Mouse (Mus musculus) heart, adult 2 months (tissue): ENCODE results near the gene Itgb5. TPM values are rescaled to one million over a fixed set of nuclear protein-coding genes. Genes with fewer than 3 reads are reported as not detected.

Experiments
- DNase-seq, 2 experiments: peaks; one replicate each; pipeline ENCODE4 v3.0.0; 2021
- H3K27ac ChIP-seq: fragments of 200-600 bp; 2 replicates; pipeline ENCODE4 v1.8.1; 2022
- H3K27me3 ChIP-seq: fragments of 200-500 bp; 2 replicates; pipeline ENCODE4 v1.6.1; 2012; ENCODE audit warnings: mild to moderate bottlenecking, low read length, inconsistent platforms, mixed read lengths; ENCODE audit not compliant: control insufficient read depth, insufficient read depth
- H3K36me3 ChIP-seq: fragments of 200-500 bp; 2 replicates; pipeline ENCODE4 v1.6.1; 2012; ENCODE audit warnings: low read length, inconsistent platforms; ENCODE audit not compliant: control insufficient read depth, insufficient read depth
- H3K4me1 ChIP-seq: fragments of 200-500 bp; 2 replicates; pipeline ENCODE4 v1.6.1; 2011; ENCODE audit warnings: low read length; ENCODE audit not compliant: control insufficient read depth, insufficient read depth
- H3K4me3 ChIP-seq: fragments of 200-600 bp; 2 replicates; pipeline ENCODE4 v1.8.1; 2022
- H3K79me2 ChIP-seq: fragments of 200-500 bp; replicated peaks from 2 replicates; pipeline ENCODE4 v1.6.1; 2012; ENCODE audit warnings: mild to moderate bottlenecking, inconsistent platforms, low read length, moderate library complexity, mixed read lengths; ENCODE audit not compliant: control insufficient read depth, insufficient read depth
- H3K9ac ChIP-seq: fragments of 200-500 bp; 2 replicates; pipeline ENCODE4 v1.6.1; 2012; ENCODE audit warnings: low read depth, mild to moderate bottlenecking, control low read depth, inconsistent platforms, low read length, mixed read lengths
- CTCF ChIP-seq: fragments of 200-600 bp; IDR thresholded peaks from 2 replicates; pipeline ENCODE4 v1.8.1; 2022; ENCODE audit warnings: antibody characterized with exemption, mild to moderate bottlenecking, moderate library complexity
- EP300 ChIP-seq: fragments of 200-500 bp; IDR thresholded peaks from 2 replicates; pipeline ENCODE4 v1.6.1; 2011; ENCODE audit warnings: low read depth, low read length, control low read depth; ENCODE audit not compliant: insufficient read depth
- POLR2A ChIP-seq: fragments of 200-500 bp; IDR thresholded peaks from 2 replicates; pipeline ENCODE4 v1.6.1; 2011; ENCODE audit warnings: mild to moderate bottlenecking, low read depth, low read length, control low read depth; ENCODE audit not compliant: insufficient read depth
- WGBS: fragments of 180-500 bp; shearing (Covaris S2); methylation state at CpG from one replicate; pipeline ENCODE4 v1.1.7; 2018; 5-methylcytosine and 5-hydroxymethylcytosine counted together
- intact Hi-C: fragments of 180-260 bp; cut with DNase I; formaldehyde crosslinking; loops from one replicate; pipeline ENCODE4 v1.15.1; 2025
- polyA plus RNA-seq: library from polyadenylated mRNA; depleted of rRNA; stranded (reverse); fragments of >200 nt; gene quantifications from 2 replicates; pipeline ENCODE4 v1.2.3, GENCODE M21; 2012
- total RNA-seq, 2 experiments: library from RNA; stranded (reverse); gene quantifications; 2 replicates each; pipeline ENCODE4 v1.2.3; 2021

Gene Itgb5
- total and polyA plus RNA-seq, 3 experiments: 83.2 to 95.7 (median 95.3) TPM

- intact Hi-C loops: loop anchor here (2.0 kb wide), 1 partner anchor 28 kb away; no protein-coding TSS in a partner anchor
- peaks cover 10% of the 10 kb centered on the region for H3K4me1 ChIP-seq
- no peak for DNase-seq
- peak overlapping the region; percentile 56; the same call in 1 of the 2 replicates for H3K27ac ChIP-seq
- no peaks in the 10 kb centered on the region for H3K27me3 ChIP-seq
- no peak overlapping the region for H3K4me3 ChIP-seq
- H3K79me2 ChIP-seq: no peaks in the 10 kb centered on the region; the same call in 1 of the 2 replicates
- no peak for TF ChIP-seq POLR2A
- no peak for TF ChIP-seq CTCF
- TF ChIP-seq EP300: no peak
- H3K9ac ChIP-seq: no peak overlapping the region
- H3K36me3 ChIP-seq: peaks cover 3% of the 10 kb centered on the region; the same call in 1 of the 2 replicates
- 40% methylated on average over 5 of the region's 5 CpGs for WGBS
Measured at GRCm38 (mm10) chr16:33923001-33923316, 93.5 kb downstream of the Itgb5 start.

GRCm38 (mm10) chr16:33923758-33924157 is 94.3 kb downstream of the Itgb5 start:
- DNase-seq: peak in 1 of 2 experiments; percentile 15
- H3K27me3 ChIP-seq: no peaks in the 10 kb centered on the region
- H3K9ac ChIP-seq: no peak overlapping the region
- intact Hi-C loops: loop anchor here (2.0 kb wide), 1 partner anchor 27 kb away; no protein-coding TSS in a partner anchor
- H3K79me2 ChIP-seq: no peaks in the 10 kb centered on the region; the same call in 1 of the 2 replicates
- no peak overlapping the region for H3K4me3 ChIP-seq
- H3K4me1 ChIP-seq: peaks cover 14% of the 10 kb centered on the region
- 61% methylated on average over 8 of the region's 8 CpGs for WGBS
- H3K36me3 ChIP-seq: peaks cover 6% of the 10 kb centered on the region; the same call in 1 of the 2 replicates
- no peak overlapping the region for H3K27ac ChIP-seq
- no peak for TF ChIP-seq CTCF
- no peak for TF ChIP-seq POLR2A
- no peak for TF ChIP-seq EP300

GRCm38 (mm10) chr16:33927263-33927824 is 97.9 kb downstream of the Itgb5 start:
- no peaks in the 10 kb centered on the region for H3K27me3 ChIP-seq
- peak overlapping the region; percentile 40 for H3K27ac ChIP-seq
- H3K36me3 ChIP-seq: peaks cover 6% of the 10 kb centered on the region; the same call in 1 of the 2 replicates
- H3K79me2 ChIP-seq: no peaks in the 10 kb centered on the region; the same call in 1 of the 2 replicates
- no peak overlapping the region for H3K9ac ChIP-seq
- DNase-seq: peak; percentile 36 to 44
- TF ChIP-seq POLR2A: no peak
- TF ChIP-seq CTCF: peak; percentile 55
- TF ChIP-seq EP300: 0 out of 2 replicates have a peak, but pooled peaks have one; percentile 35
- WGBS: 29% methylated on average over 6 of the region's 6 CpGs
- intact Hi-C loops: no loop called here
- H3K4me1 ChIP-seq: peaks cover 22% of the 10 kb centered on the region
- no peak overlapping the region for H3K4me3 ChIP-seq

- no peak overlapping the region for H3K9ac ChIP-seq
- intact Hi-C loops: no loop called here
- no peak for DNase-seq
- H3K79me2 ChIP-seq: no peaks in the 10 kb centered on the region; the same call in 1 of the 2 replicates
- H3K27me3 ChIP-seq: no peaks in the 10 kb centered on the region
- TF ChIP-seq EP300: no peak
- no peak for TF ChIP-seq POLR2A
- no peak for TF ChIP-seq CTCF
- H3K36me3 ChIP-seq: peaks cover 3% of the 10 kb centered on the region; the same call in 1 of the 2 replicates
- H3K27ac ChIP-seq: no peak overlapping the region
- peaks cover 24% of the 10 kb centered on the region for H3K4me1 ChIP-seq
- no peak overlapping the region for H3K4me3 ChIP-seq
- WGBS: 49% methylated on average over 9 of the region's 9 CpGs
Measured at GRCm38 (mm10) chr16:33928788-33929462, 99.5 kb downstream of the Itgb5 start.

GRCm38 (mm10) chr16:33930785-33931184 is 101.3 kb downstream of the Itgb5 start:
- peaks cover 28% of the 10 kb centered on the region for H3K4me1 ChIP-seq
- H3K79me2 ChIP-seq: no peaks in the 10 kb centered on the region; the same call in 1 of the 2 replicates
- DNase-seq: peak in 1 of 2 experiments; percentile 71
- no peak overlapping the region for H3K9ac ChIP-seq
- TF ChIP-seq EP300 (no peak), CTCF (no peak), POLR2A (no peak)
- H3K27me3 ChIP-seq: no peaks in the 10 kb centered on the region
- peaks cover 3% of the 10 kb centered on the region; the same call in 1 of the 2 replicates for H3K36me3 ChIP-seq
- WGBS: 59% methylated on average over 6 of the region's 6 CpGs
- H3K27ac ChIP-seq: no peak overlapping the region; the same call in 1 of the 2 replicates
- intact Hi-C loops: no loop called here
- no peak overlapping the region for H3K4me3 ChIP-seq
